Comparison of ENCODE assay signal across 9 mouse cellular contexts in genomic region chr4:137380702-137381605, GRCm38 (mm10). TPM values are rescaled to one million over a fixed set of nuclear protein-coding genes. Genes with fewer than 3 reads are reported as not detected.
A peak's percentile ranks its signal among the peaks of the same experiment; 100 is the strongest.
DNase-seq lines count a peak whose midpoint lies in the region; ATAC-seq and TF ChIP-seq lines count a peak whose summit lies in the region.
"Had no signal": no experiment of that assay in that cellular context is flagged by ENCODE, and none has a peak within 500 bp of the region (broad histone marks: within the 10 kb centered on the region; RNA-seq: fewer than 3 reads in every experiment).

No protein-coding gene starts in this region.

- no peak overlapping the region for H3K27ac ChIP-seq in heart, embryonic 14.5 days (replicated peaks in 1 of 2; ENCODE audit: control insufficient read depth in 1 of 2, insufficient read depth in 1 of 2, low read depth in 2 of 2, low read length in 2 of 2)
- peak overlapping the region; percentile 90 for H3K27ac ChIP-seq in ES-Bruce4 (ENCODE audit: insufficient read depth, low read length)
- H3K27ac ChIP-seq in liver, embryonic 14.5 days: peak overlapping the region; percentile 80
- H3K27ac ChIP-seq in layer of hippocampus, adult 2 months: no peak overlapping the region

- no peaks in the 10 kb centered on the region for H3K36me3 ChIP-seq in heart, embryonic 14.5 days (ENCODE audit: control insufficient read depth, insufficient read depth, low read length)
- H3K36me3 ChIP-seq in ES-Bruce4 (ENCODE audit: control insufficient read depth, insufficient read depth, low read length, poor library complexity, severe bottlenecking): no peaks in the 10 kb centered on the region
- H3K36me3 ChIP-seq in erythroblast, embryonic 14.5 days (ENCODE audit: control insufficient read depth): peaks cover 2% of the 10 kb centered on the region
- H3K36me3 ChIP-seq in liver, embryonic 14.5 days (replicated peaks; ENCODE audit: control insufficient read depth, insufficient read depth, low read depth): no peaks in the 10 kb centered on the region

- ATAC-seq in heart, embryonic 14.5 days (ENCODE audit: insufficient number of reproducible peaks, insufficient read depth, low FRiP score, low read depth): no peak
- ATAC-seq in liver, embryonic 14.5 days (ENCODE audit: insufficient read depth): peak; percentile 93

- DNase-seq in heart, adult 8-10 months (ENCODE audit: low spot score): no peak
- DNase-seq in liver, embryonic 14.5 days (ENCODE audit: low read depth in 3 of 3, low spot score in 3 of 3): no peak
- DNase-seq in layer of hippocampus, adult 2 months (ENCODE audit: low spot score in 2 of 2): no peak
- DNase-seq in adipocyte (ENCODE audit: low spot score): no peak
- no peak for DNase-seq in ovary, postnatal 10 days (ENCODE audit: low spot score)

- H3K4me3 ChIP-seq in heart, embryonic 14.5 days (ENCODE audit: control insufficient read depth in 1 of 2, insufficient read depth in 1 of 2, low read depth in 1 of 2, low read length in 2 of 2): no peak overlapping the region
- H3K4me3 ChIP-seq in ES-Bruce4 (ENCODE audit: low read depth, low read length): peak overlapping the region; percentile 59
- peak overlapping the region; percentile 45 for H3K4me3 ChIP-seq in erythroblast, embryonic 14.5 days (replicated peaks)
- H3K4me3 ChIP-seq in liver, embryonic 14.5 days (ENCODE audit: insufficient read depth in 1 of 2, low read depth in 2 of 2, low read length in 2 of 2): peak overlapping the region; percentile 2 to 23; a peak in 3 of 4 replicates
- H3K4me3 ChIP-seq in layer of hippocampus, adult 2 months: no peak overlapping the region

- WGBS in heart, embryonic 14.5 days: 37% methylated on average over 13 of the region's 16 CpGs
- WGBS in liver, embryonic 14.5 days (ENCODE audit: insufficient replicate concordance): 30% methylated on average over 15 of the region's 16 CpGs

- H3K27me3 ChIP-seq in heart, embryonic 14.5 days (ENCODE audit: control insufficient read depth, insufficient read depth, low read length): no peaks in the 10 kb centered on the region
- H3K27me3 ChIP-seq in ES-Bruce4 (ENCODE audit: control insufficient read depth, insufficient read depth, low read length, poor library complexity, severe bottlenecking): no peaks in the 10 kb centered on the region
- H3K27me3 ChIP-seq in erythroblast, embryonic 14.5 days (ENCODE audit: control insufficient read depth): no peaks in the 10 kb centered on the region
- H3K27me3 ChIP-seq in liver, embryonic 14.5 days (ENCODE audit: control insufficient read depth, insufficient read depth, low read length): no peaks in the 10 kb centered on the region

- H3K4me2 ChIP-seq in heart, embryonic 14.5 days (ENCODE audit: low read length): peak overlapping the region; percentile 56
- peak overlapping the region; percentile 62 for H3K4me2 ChIP-seq in liver, embryonic 14.5 days (ENCODE audit: low read depth)

- no peaks in the 10 kb centered on the region for H3K9me3 ChIP-seq in heart, embryonic 14.5 days (ENCODE audit: control insufficient read depth, low read length)
- no peaks in the 10 kb centered on the region for H3K9me3 ChIP-seq in ES-Bruce4 (replicated peaks; ENCODE audit: control insufficient read depth, insufficient read depth, low read length, poor library complexity, severe bottlenecking)
- H3K9me3 ChIP-seq in erythroblast, embryonic 14.5 days (ENCODE audit: control insufficient read depth, low read length): no peaks in the 10 kb centered on the region
- no peaks in the 10 kb centered on the region for H3K9me3 ChIP-seq in liver, embryonic 14.5 days (ENCODE audit: control insufficient read depth, low read length)

- H3K4me1 ChIP-seq in heart, embryonic 14.5 days (ENCODE audit: control insufficient read depth in 2 of 2, insufficient read depth in 2 of 2, low read length in 2 of 2): peaks cover 2 to 8% of the 10 kb centered on the region in 2 experiments
- H3K4me1 ChIP-seq in ES-Bruce4 (ENCODE audit: control insufficient read depth, insufficient read depth, low read length): no peaks in the 10 kb centered on the region
- peaks cover 17% of the 10 kb centered on the region for H3K4me1 ChIP-seq in erythroblast, embryonic 14.5 days (ENCODE audit: control insufficient read depth)
- H3K4me1 ChIP-seq in liver, embryonic 14.5 days (replicated peaks; ENCODE audit: control insufficient read depth in 2 of 2, insufficient read depth in 2 of 2, low read length in 1 of 2): peaks cover 6 to 9% of the 10 kb centered on the region in 2 experiments

- TF ChIP-seq POLR2A in ES-Bruce4 (IDR thresholded peaks at IDR 0.05; ENCODE audit: insufficient read depth, low read length): no peak

- H3K9ac ChIP-seq in heart, embryonic 14.5 days (ENCODE audit: low read length): peak overlapping the region; percentile 34; the same call in 1 of the 2 replicates
- peak overlapping the region; percentile 79 for H3K9ac ChIP-seq in ES-Bruce4 (ENCODE audit: low read depth, poor library complexity, severe bottlenecking)
- peak overlapping the region; percentile 51 for H3K9ac ChIP-seq in liver, embryonic 14.5 days (replicated peaks)

- TF ChIP-seq EP300 in ES-Bruce4 (IDR thresholded peaks at IDR 0.05; ENCODE audit: insufficient read depth, low read depth, low read length): no peak
- no peak for TF ChIP-seq EP300 in liver, embryonic 14.5 days (IDR thresholded peaks at IDR 0.05; ENCODE audit: low read depth)

- TF ChIP-seq CTCF in ES-Bruce4 (IDR thresholded peaks at IDR 0.05; ENCODE audit: low read depth, low read length): no peak
- no peak for TF ChIP-seq CTCF in liver, embryonic 14.5 days (IDR thresholded peaks at IDR 0.05; ENCODE audit: low read depth)
- TF ChIP-seq CTCF in layer of hippocampus, adult 2 months (conservative IDR thresholded peaks at IDR 0.05): no peak

RNA-seq across cellular contexts. Expression of gene Cdc42, which starts 23.4 kb away (rescaled TPM):
- polyA plus RNA-seq in heart, embryonic 14.5 days (2014; fragmentation: Nextera tagmentation; extraction: Ambion mirVana): 515 and 529 TPM in 2 replicates
- 100 to 1,000 TPM; 121 to 145 (median 138) TPM for total RNA-seq in heart, adult 8-10 months (2022)
- 462 and 476 TPM in 2 replicates for polyA plus RNA-seq in ES-Bruce4 (2011; ENCODE audit: insufficient read depth, insufficient read length, low read depth, missing spikeins)
- polyA plus RNA-seq in erythroblast, embryonic 14.5 days (2012): 1.5 and 1.7 TPM in 2 replicates
- polyA plus RNA-seq in liver, embryonic 14.5 days (2012; rRNA removed): 67.7 and 91.6 TPM in 2 replicates
- 259 and 262 TPM in 2 replicates for polyA plus RNA-seq in liver, embryonic 14.5 days (2014; fragmentation: Nextera tagmentation; extraction: Ambion mirVana)
- 100 to 1,000 TPM; 300 to 303 TPM for total RNA-seq in layer of hippocampus, adult 2 months (2021)

RNA-seq across cellular contexts. Expression of gene Cela3a, which starts 28.6 kb away (rescaled TPM):
- not detected in 2 replicates for polyA plus RNA-seq in heart, embryonic 14.5 days (2014; fragmentation: Nextera tagmentation; extraction: Ambion mirVana)
- total RNA-seq in heart, adult 8-10 months (2022): not detected
- not detected in 2 replicates for polyA plus RNA-seq in ES-Bruce4 (2011; ENCODE audit: insufficient read depth, insufficient read length, low read depth, missing spikeins)
- polyA plus RNA-seq in erythroblast, embryonic 14.5 days (2012): not detected in 2 replicates
- not detected in 2 replicates for polyA plus RNA-seq in liver, embryonic 14.5 days (2012; rRNA removed)
- not detected in 2 replicates for polyA plus RNA-seq in liver, embryonic 14.5 days (2014; fragmentation: Nextera tagmentation; extraction: Ambion mirVana)
- not detected for total RNA-seq in layer of hippocampus, adult 2 months (2021)
- total RNA-seq: MEL had no signal

RNA-seq across cellular contexts. Expression of gene Cela3b, which starts 49.4 kb away (rescaled TPM):
- polyA plus RNA-seq in heart, embryonic 14.5 days (2014; fragmentation: Nextera tagmentation; extraction: Ambion mirVana): not detected in 2 replicates
- total RNA-seq in heart, adult 8-10 months (2022): not detected
- polyA plus RNA-seq in ES-Bruce4 (2011; ENCODE audit: insufficient read depth, insufficient read length, low read depth, missing spikeins): not detected in 2 replicates
- polyA plus RNA-seq in erythroblast, embryonic 14.5 days (2012): not detected in 2 replicates
- 0.06 TPM in 2 replicates for polyA plus RNA-seq in liver, embryonic 14.5 days (2012; rRNA removed)
- polyA plus RNA-seq in liver, embryonic 14.5 days (2014; fragmentation: Nextera tagmentation; extraction: Ambion mirVana): not detected in 2 replicates
- total RNA-seq in layer of hippocampus, adult 2 months (2021): not detected
- total RNA-seq: MEL had no signal

Comparison
In these comparisons a context has a peak if more than half of its experiments do, and no peak if none do; other contexts are left out.
1. H3K27ac ChIP-seq: peak in ES-Bruce4 (single experiment) and liver, embryonic 14.5 days (single experiment); none in heart, embryonic 14.5 days (0 of 2) and layer of hippocampus, adult 2 months (single experiment).
2. H3K4me3 ChIP-seq: peak in ES-Bruce4 (single experiment), erythroblast, embryonic 14.5 days (single experiment) and liver, embryonic 14.5 days (2 of 2); none in heart, embryonic 14.5 days (0 of 2) and layer of hippocampus, adult 2 months (single experiment).
3. RNA of gene Cdc42, which starts 23.4 kb away (polyA plus RNA-seq): 515 to 529 TPM in heart, embryonic 14.5 days, 462 to 476 TPM in ES-Bruce4 and 67.7 to 262 TPM in liver, embryonic 14.5 days; 1.5 to 1.7 TPM in erythroblast, embryonic 14.5 days; every median in the first group is over 10 times any median in the second.
4. Peak in every context shown above with its lines, with median percentiles within 50 percentile points of each other: H3K9ac ChIP-seq.